Comparison of ENCODE assay signal across 8 mouse cellular contexts in the genomic region with DNA sequence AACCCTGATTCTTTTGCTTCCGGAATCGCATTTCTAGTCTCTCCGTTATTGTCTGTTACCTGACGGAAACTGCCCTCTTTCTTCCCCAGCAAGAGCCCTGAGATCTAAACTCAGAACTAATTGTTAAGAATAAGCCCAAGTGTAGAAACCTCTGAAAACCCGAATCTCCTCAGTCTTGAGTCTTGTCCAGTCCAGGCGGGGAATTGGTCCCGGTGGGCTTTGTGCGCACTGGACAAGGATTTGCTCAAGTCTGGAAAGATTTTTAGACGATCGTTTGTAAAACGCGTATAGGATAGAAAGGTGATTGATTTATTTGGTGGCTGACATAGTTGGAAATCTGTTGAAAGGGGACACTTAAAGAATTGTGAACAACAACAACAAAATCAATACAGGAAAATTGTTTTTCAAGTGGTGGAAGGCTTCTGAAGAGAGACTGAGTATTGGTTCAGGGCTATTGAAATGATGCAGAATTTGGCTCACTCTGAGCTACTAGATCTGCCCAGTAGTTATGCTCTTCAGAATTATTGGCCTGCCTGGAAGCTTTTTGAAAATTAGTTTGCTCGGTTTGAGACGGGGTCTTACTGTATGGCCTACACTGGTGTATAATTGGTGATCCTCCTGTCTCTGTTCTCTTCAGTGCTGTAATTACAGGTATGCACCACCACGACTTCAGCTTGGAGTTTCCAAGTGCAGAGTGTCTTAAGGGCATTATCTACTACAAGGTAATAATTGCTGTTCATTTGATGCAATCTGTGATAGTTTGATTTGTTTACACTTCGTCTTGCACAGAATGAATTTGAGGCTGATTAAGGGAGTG. TPM values are rescaled to one million over a fixed set of nuclear protein-coding genes. Genes with fewer than 3 reads are reported as not detected.
A peak's percentile ranks its signal among the peaks of the same experiment; 100 is the strongest.
DNase-seq lines count a peak whose midpoint lies in the region; ATAC-seq and TF ChIP-seq lines count a peak whose summit lies in the region.

No protein-coding gene starts in this region.

- no peak for TF ChIP-seq POLR2A in cortical plate, adult 2 months (IDR thresholded peaks at IDR 0.05; ENCODE audit: extremely low read depth, insufficient read depth, low read length)

- peak overlapping the region; percentile 95 for H3K27ac ChIP-seq in lung, postnatal 0 days (ENCODE audit: low read length)
- peak overlapping the region; percentile 75 for H3K27ac ChIP-seq in cortical plate, adult 2 months (ENCODE audit: insufficient read depth, low read length)
- H3K27ac ChIP-seq in hindbrain, embryonic 14.5 days: peak overlapping the region; percentile 95
- H3K27ac ChIP-seq in midbrain, embryonic 12.5 days (replicated peaks): peak overlapping the region; percentile 93

- peak overlapping the region; percentile 67 for H3K4me3 ChIP-seq in lung, postnatal 0 days (ENCODE audit: low read depth, low read length)
- peak overlapping the region; percentile 59 for H3K4me3 ChIP-seq in cortical plate, adult 2 months (ENCODE audit: insufficient read depth, low read length)
- H3K4me3 ChIP-seq in hindbrain, embryonic 14.5 days (replicated peaks; ENCODE audit: low read length): peak overlapping the region; percentile 67
- H3K4me3 ChIP-seq in midbrain, embryonic 12.5 days: peak overlapping the region; percentile 73

- peak; percentile 45 for DNase-seq in lung, postnatal 0 days (ENCODE audit: low spot score)
- no peak for DNase-seq in lung, adult 18-20 months
- DNase-seq in hindbrain, embryonic 14.5 days (ENCODE audit: low spot score): peak; percentile 47
- DNase-seq in T-cell, adult 2 months (ENCODE audit: low spot score): no peak
- no peak for DNase-seq in left cerebral cortex, postnatal 25 days (ENCODE audit: low spot score in 2 of 2)
- DNase-seq in urinary bladder, postnatal 10 days (ENCODE audit: low spot score): no peak

- peak overlapping the region; percentile 69 for H3K4me2 ChIP-seq in lung, postnatal 0 days (replicated peaks; ENCODE audit: low read depth, low read length)
- H3K4me2 ChIP-seq in hindbrain, embryonic 14.5 days (replicated peaks): peak overlapping the region; percentile 80
- peak overlapping the region; percentile 74 for H3K4me2 ChIP-seq in midbrain, embryonic 12.5 days (replicated peaks)

- intact Hi-C loops in left cerebral cortex, postnatal 25 days (cut with DNase I): no loop called here

- 4% methylated on average over 16 of the region's 16 CpGs for WGBS in lung, postnatal 0 days
- 9% methylated on average over 16 of the region's 16 CpGs for WGBS in hindbrain, embryonic 14.5 days
- 11% methylated on average over 16 of the region's 16 CpGs for WGBS in midbrain, embryonic 12.5 days

- TF ChIP-seq EP300 in lung, postnatal 0 days (IDR thresholded peaks at IDR 0.05): no peak

- peak overlapping the region; percentile 81 for H3K9ac ChIP-seq in lung, postnatal 0 days (replicated peaks; ENCODE audit: low read depth)
- peak overlapping the region; percentile 86 for H3K9ac ChIP-seq in hindbrain, embryonic 14.5 days
- H3K9ac ChIP-seq in midbrain, embryonic 12.5 days (replicated peaks): peak overlapping the region; percentile 81

- H3K36me3 ChIP-seq in lung, postnatal 0 days (ENCODE audit: insufficient read depth, low read length): no peaks in the 10 kb centered on the region
- H3K36me3 ChIP-seq in hindbrain, embryonic 14.5 days (replicated peaks; ENCODE audit: control insufficient read depth, insufficient read depth): peaks cover 25% of the 10 kb centered on the region
- peaks cover 18% of the 10 kb centered on the region for H3K36me3 ChIP-seq in midbrain, embryonic 12.5 days

- no peaks in the 10 kb centered on the region for H3K27me3 ChIP-seq in lung, postnatal 0 days (replicated peaks; ENCODE audit: insufficient read depth, low read length)
- H3K27me3 ChIP-seq in hindbrain, embryonic 14.5 days (ENCODE audit: control insufficient read depth, insufficient read depth, low read length): no peaks in the 10 kb centered on the region
- no peaks in the 10 kb centered on the region for H3K27me3 ChIP-seq in midbrain, embryonic 12.5 days

- TF ChIP-seq CTCF in lung, postnatal 0 days (IDR thresholded peaks at IDR 0.05): no peak
- no peak for TF ChIP-seq CTCF in cortical plate, adult 2 months (IDR thresholded peaks at IDR 0.05; ENCODE audit: extremely low read depth, insufficient read depth, low read length)

- no peaks in the 10 kb centered on the region for H3K9me3 ChIP-seq in lung, postnatal 0 days (ENCODE audit: low read length)
- no peaks in the 10 kb centered on the region for H3K9me3 ChIP-seq in hindbrain, embryonic 14.5 days (ENCODE audit: control insufficient read depth, low read length)
- no peaks in the 10 kb centered on the region for H3K9me3 ChIP-seq in midbrain, embryonic 12.5 days

- peaks cover 3% of the 10 kb centered on the region; the same call in 1 of the 2 replicates for H3K4me1 ChIP-seq in lung, postnatal 0 days (ENCODE audit: insufficient read depth, low read depth, low read length)
- H3K4me1 ChIP-seq in cortical plate, adult 2 months (ENCODE audit: control insufficient read depth, insufficient read depth, low read length): peaks cover 4% of the 10 kb centered on the region
- peaks cover 19% of the 10 kb centered on the region for H3K4me1 ChIP-seq in hindbrain, embryonic 14.5 days (replicated peaks; ENCODE audit: control insufficient read depth, insufficient read depth, low read length)
- H3K4me1 ChIP-seq in midbrain, embryonic 12.5 days: peaks cover 17% of the 10 kb centered on the region

- ATAC-seq in lung, postnatal 0 days: no peak; the same call in 1 of the 2 replicates
- peak; percentile 49 for ATAC-seq in hindbrain, embryonic 14.5 days (ENCODE audit: low FRiP score)
- peak; percentile 23; the same call in 1 of the 2 replicates for ATAC-seq in midbrain, embryonic 12.5 days (ENCODE audit: low FRiP score, low read depth)

RNA-seq across cellular contexts. Expression of gene Zscan21, which starts 0.7 kb away (rescaled TPM):
- polyA plus RNA-seq in lung, postnatal 0 days (2015; fragmentation: Nextera tagmentation; extraction: Ambion mirVana): 32.1 and 35.1 TPM in 2 replicates
- polyA plus RNA-seq in cortical plate, adult 2 months (2012; rRNA removed): 16.5 and 18.2 TPM in 2 replicates
- polyA plus RNA-seq in hindbrain, embryonic 14.5 days (2014; fragmentation: Nextera tagmentation; extraction: Ambion mirVana): 84.0 and 88.2 TPM in 2 replicates
- polyA plus RNA-seq in midbrain, embryonic 12.5 days (2016; fragmentation: Nextera tagmentation; extraction: Ambion mirVana): 109 TPM in 2 replicates
- 10 to 100 TPM; 16.4 to 16.6 TPM for total RNA-seq in left cerebral cortex, postnatal 25 days (2021)

RNA-seq across cellular contexts. Expression of gene Zkscan1, which starts 32.5 kb away (rescaled TPM):
- polyA plus RNA-seq in lung, postnatal 0 days (2015; fragmentation: Nextera tagmentation; extraction: Ambion mirVana): 8.1 and 8.2 TPM in 2 replicates
- 14.3 and 14.9 TPM in 2 replicates for polyA plus RNA-seq in cortical plate, adult 2 months (2012; rRNA removed)
- polyA plus RNA-seq in hindbrain, embryonic 14.5 days (2014; fragmentation: Nextera tagmentation; extraction: Ambion mirVana): 31.2 and 34.1 TPM in 2 replicates
- 39.6 and 43.0 TPM in 2 replicates for polyA plus RNA-seq in midbrain, embryonic 12.5 days (2016; fragmentation: Nextera tagmentation; extraction: Ambion mirVana)
- total RNA-seq in left cerebral cortex, postnatal 25 days (2021): 10 to 100 TPM; 39.4 to 40.5 TPM

RNA-seq across cellular contexts. Expression of gene Zfp113, which starts 38.1 kb away (rescaled TPM):
- polyA plus RNA-seq in lung, postnatal 0 days (2015; fragmentation: Nextera tagmentation; extraction: Ambion mirVana): 11.4 and 12.3 TPM in 2 replicates
- polyA plus RNA-seq in cortical plate, adult 2 months (2012; rRNA removed): 3.9 and 5.4 TPM in 2 replicates
- polyA plus RNA-seq in hindbrain, embryonic 14.5 days (2014; fragmentation: Nextera tagmentation; extraction: Ambion mirVana): 17.9 and 21.4 TPM in 2 replicates
- 46.3 and 47.0 TPM in 2 replicates for polyA plus RNA-seq in midbrain, embryonic 12.5 days (2016; fragmentation: Nextera tagmentation; extraction: Ambion mirVana)
- 10 to 100 TPM; 11.5 to 16.9 TPM for total RNA-seq in left cerebral cortex, postnatal 25 days (2021)

RNA-seq across cellular contexts. Expression of gene Cops6, which starts 43.5 kb away (rescaled TPM):
- polyA plus RNA-seq in lung, postnatal 0 days (2015; fragmentation: Nextera tagmentation; extraction: Ambion mirVana): 173 TPM in 2 replicates
- 131 and 139 TPM in 2 replicates for polyA plus RNA-seq in cortical plate, adult 2 months (2012; rRNA removed)
- 239 and 253 TPM in 2 replicates for polyA plus RNA-seq in hindbrain, embryonic 14.5 days (2014; fragmentation: Nextera tagmentation; extraction: Ambion mirVana)
- 280 and 295 TPM in 2 replicates for polyA plus RNA-seq in midbrain, embryonic 12.5 days (2016; fragmentation: Nextera tagmentation; extraction: Ambion mirVana)
- total RNA-seq in left cerebral cortex, postnatal 25 days (2021): 100 to 1,000 TPM; 130 to 133 TPM

RNA-seq across cellular contexts. Expression of gene Ap4m1, which starts 54.4 kb away (rescaled TPM):
- polyA plus RNA-seq in lung, postnatal 0 days (2015; fragmentation: Nextera tagmentation; extraction: Ambion mirVana): 10.9 and 11.1 TPM in 2 replicates
- 21.6 and 25.3 TPM in 2 replicates for polyA plus RNA-seq in cortical plate, adult 2 months (2012; rRNA removed)
- 15.2 and 15.5 TPM in 2 replicates for polyA plus RNA-seq in hindbrain, embryonic 14.5 days (2014; fragmentation: Nextera tagmentation; extraction: Ambion mirVana)
- polyA plus RNA-seq in midbrain, embryonic 12.5 days (2016; fragmentation: Nextera tagmentation; extraction: Ambion mirVana): 27.9 and 28.2 TPM in 2 replicates
- total RNA-seq in left cerebral cortex, postnatal 25 days (2021): 10 to 100 TPM; 22.9 to 23.4 TPM

Comparison
In these comparisons a context has a peak if more than half of its experiments do, and no peak if none do; other contexts are left out.
1. DNase-seq: peak in lung, postnatal 0 days (single experiment) and hindbrain, embryonic 14.5 days (single experiment); none in lung, adult 18-20 months (0 of 2), T-cell, adult 2 months (single experiment), left cerebral cortex, postnatal 25 days (0 of 2) and urinary bladder, postnatal 10 days (single experiment).
2. Peak in every context shown above with its lines, with median percentiles within 50 percentile points of each other: H3K27ac ChIP-seq, H3K4me2 ChIP-seq, H3K4me3 ChIP-seq and H3K9ac ChIP-seq.